Mouse (Mus musculus): ENCODE measurements around the gene Snrpd3.
"Not testable (repeated sequence)": the region's sequence is repeated elsewhere in the genome, so short reads cannot be mapped to it uniquely, and the experiment has no call there.

Gene Snrpd3

DNA sequence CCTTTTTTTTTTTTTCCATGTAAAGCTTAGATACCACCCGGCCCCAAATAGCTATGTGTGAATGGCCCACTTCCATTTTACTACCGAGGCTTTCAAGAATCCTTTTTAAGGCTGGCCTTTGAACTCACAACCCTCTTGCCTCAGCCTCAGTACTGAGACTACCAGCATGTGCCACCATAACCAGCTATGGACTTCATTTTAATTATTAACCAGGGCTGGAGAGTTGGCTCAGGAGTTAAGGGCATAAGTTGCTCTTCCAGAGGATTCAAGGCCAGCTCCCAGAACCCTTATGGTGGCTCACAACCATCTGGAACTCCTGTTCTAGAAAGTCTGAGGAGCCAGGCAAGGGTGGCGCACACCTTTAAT, 12.2 kb upstream of the Snrpd3 start:
- no peak overlapping the region for H3K4me3 ChIP-seq (replicated peaks; ENCODE audit: low read length)
- no peaks in the 10 kb centered on the region for H3K9me3 ChIP-seq (ENCODE audit: low read length)
- H3K36me3 ChIP-seq (ENCODE audit: insufficient read depth, low read length), result peaks cover 30% of the 10 kb centered on the region
- H3K27me3 ChIP-seq (ENCODE audit: insufficient read depth, low read length), result no peaks in the 10 kb centered on the region
- TF ChIP-seq NANOG (IDR thresholded peaks at IDR 0.05; ENCODE audit: borderline replicate concordance, low read length) (no peak), CTCF (conservative IDR thresholded peaks at IDR 0.05; ENCODE audit: low read length) (no peak), POU5F1 (IDR thresholded peaks at IDR 0.05; ENCODE audit: borderline replicate concordance, low read length) (no peak)
- peaks cover 7% of the 10 kb centered on the region for H3K4me1 ChIP-seq (replicated peaks; ENCODE audit: low read depth, low read length)

DNA sequence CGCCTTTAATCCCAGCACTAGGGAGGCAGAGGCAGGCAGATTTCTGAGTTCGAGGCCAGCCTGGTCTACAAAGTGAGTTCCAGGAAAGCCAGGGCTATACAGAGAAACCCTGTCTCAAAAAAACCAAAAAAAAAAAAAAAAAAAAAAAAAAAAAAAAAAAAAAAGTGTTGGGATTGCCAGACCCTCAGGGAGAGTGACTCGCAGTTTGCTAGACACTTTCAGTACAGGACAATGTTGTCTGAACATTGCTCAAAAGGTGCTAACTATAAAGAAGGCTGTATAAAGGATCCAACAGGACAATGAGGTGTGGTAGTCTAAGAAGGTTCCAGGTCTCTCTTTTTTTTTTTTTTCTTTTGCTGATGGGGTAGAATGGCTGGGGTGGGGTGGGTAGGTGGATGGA, 11.4 kb upstream of the Snrpd3 start:
- H3K4me3 ChIP-seq (replicated peaks; ENCODE audit: low read length); H3K9me3 ChIP-seq (ENCODE audit: low read length); H3K27me3 ChIP-seq (ENCODE audit: insufficient read depth, low read length); H3K4me1 ChIP-seq (replicated peaks; ENCODE audit: low read depth, low read length): not testable (repeated sequence)
- H3K36me3 ChIP-seq (ENCODE audit: insufficient read depth, low read length), result peaks cover 38% of the 10 kb centered on the region

DNA sequence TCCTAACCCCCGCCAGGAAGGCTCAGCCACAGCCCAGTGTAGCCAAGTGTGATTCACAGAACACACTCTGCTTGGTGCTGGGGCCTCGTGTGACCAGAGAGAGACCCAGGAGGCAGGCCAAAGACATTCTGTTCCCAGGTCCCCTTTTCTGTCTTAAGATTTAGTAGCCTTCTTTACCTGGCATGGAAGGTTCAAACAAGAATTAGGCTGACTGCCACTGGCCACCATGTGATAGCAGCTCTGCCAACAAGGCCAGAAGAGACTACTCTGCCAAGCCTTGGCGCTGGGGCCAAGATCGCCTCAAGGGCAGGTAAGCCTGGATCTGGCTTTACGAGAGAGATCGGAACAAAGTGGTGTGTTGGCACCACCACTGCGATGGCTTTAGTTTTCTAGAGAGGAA, 6.9 kb upstream of the Snrpd3 start:
- no peaks in the 10 kb centered on the region for H3K27me3 ChIP-seq (ENCODE audit: insufficient read depth, low read length)
- H3K4me3 ChIP-seq (replicated peaks; ENCODE audit: low read length), result no peak overlapping the region
- peaks cover 53% of the 10 kb centered on the region for H3K36me3 ChIP-seq (ENCODE audit: insufficient read depth, low read length)
- no peak for TF ChIP-seq CTCF (conservative IDR thresholded peaks at IDR 0.05; ENCODE audit: low read length)
- no peak for TF ChIP-seq NANOG (IDR thresholded peaks at IDR 0.05; ENCODE audit: borderline replicate concordance, low read length)
- no peak for TF ChIP-seq POU5F1 (IDR thresholded peaks at IDR 0.05; ENCODE audit: borderline replicate concordance, low read length)
- no peaks in the 10 kb centered on the region for H3K9me3 ChIP-seq (ENCODE audit: low read length)
- peaks cover 20% of the 10 kb centered on the region for H3K4me1 ChIP-seq (replicated peaks; ENCODE audit: low read depth, low read length)

GRCm38 (mm10) chr10:75511060-75511459, 6.3 kb upstream of the Snrpd3 start:
- peaks cover 24% of the 10 kb centered on the region for H3K4me1 ChIP-seq (replicated peaks; ENCODE audit: low read depth, low read length)
- TF ChIP-seq NANOG (IDR thresholded peaks at IDR 0.05; ENCODE audit: borderline replicate concordance, low read length) (no peak), CTCF (conservative IDR thresholded peaks at IDR 0.05; ENCODE audit: low read length) (no peak), POU5F1 (IDR thresholded peaks at IDR 0.05; ENCODE audit: borderline replicate concordance, low read length) (no peak)

DNA sequence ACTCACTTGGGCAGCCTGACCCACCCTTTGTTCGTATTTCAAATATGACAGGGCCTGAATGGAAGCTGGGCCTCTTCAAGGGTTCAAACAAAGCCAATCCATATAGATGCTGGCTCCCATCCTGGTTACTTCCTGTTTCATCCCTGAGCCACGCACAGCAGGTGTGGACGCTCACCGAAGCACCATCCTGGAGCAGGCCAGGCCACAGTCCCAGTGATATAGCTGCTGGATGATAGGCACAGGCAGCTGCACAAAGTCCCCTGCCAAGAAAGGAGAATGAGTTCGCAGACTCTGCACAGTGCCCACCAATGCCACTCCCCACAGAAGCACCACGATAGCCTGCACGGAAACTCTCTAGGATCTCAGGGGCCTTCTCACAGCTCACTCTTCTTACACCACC, 5.5 kb upstream of the Snrpd3 start:
- Histone ChIP-seq H3K36me3 (ENCODE audit: insufficient read depth, low read length) (peaks cover 53% of the 10 kb centered on the region), H3K4me1 (replicated peaks; ENCODE audit: low read depth, low read length) (peaks cover 32% of the 10 kb centered on the region), H3K9me3 (ENCODE audit: low read length) (no peaks in the 10 kb centered on the region), H3K4me3 (replicated peaks; ENCODE audit: low read length) (no peak overlapping the region), H3K27me3 (ENCODE audit: insufficient read depth, low read length) (0 out of 2 replicates have a peak, but pooled peaks cover 4% of the 10 kb centered on the region)
- TF ChIP-seq NANOG (IDR thresholded peaks at IDR 0.05; ENCODE audit: borderline replicate concordance, low read length), result no peak
- TF ChIP-seq POU5F1 (IDR thresholded peaks at IDR 0.05; ENCODE audit: borderline replicate concordance, low read length), result no peak
- TF ChIP-seq CTCF (conservative IDR thresholded peaks at IDR 0.05; ENCODE audit: low read length), result no peak

More at GRCm38 (mm10) chr10:75511060-75511459, 6.3 kb upstream of the Snrpd3 start:
- H3K36me3 ChIP-seq (ENCODE audit: insufficient read depth, low read length), result peaks cover 53% of the 10 kb centered on the region
- H3K4me3 ChIP-seq (replicated peaks; ENCODE audit: low read length), result peak overlapping the region; percentile 32; the same call in 1 of the 2 replicates
- H3K9me3 ChIP-seq (ENCODE audit: low read length), result no peaks in the 10 kb centered on the region
- H3K27me3 ChIP-seq (ENCODE audit: insufficient read depth, low read length), result 0 out of 2 replicates have a peak, but pooled peaks cover 4% of the 10 kb centered on the region

DNA sequence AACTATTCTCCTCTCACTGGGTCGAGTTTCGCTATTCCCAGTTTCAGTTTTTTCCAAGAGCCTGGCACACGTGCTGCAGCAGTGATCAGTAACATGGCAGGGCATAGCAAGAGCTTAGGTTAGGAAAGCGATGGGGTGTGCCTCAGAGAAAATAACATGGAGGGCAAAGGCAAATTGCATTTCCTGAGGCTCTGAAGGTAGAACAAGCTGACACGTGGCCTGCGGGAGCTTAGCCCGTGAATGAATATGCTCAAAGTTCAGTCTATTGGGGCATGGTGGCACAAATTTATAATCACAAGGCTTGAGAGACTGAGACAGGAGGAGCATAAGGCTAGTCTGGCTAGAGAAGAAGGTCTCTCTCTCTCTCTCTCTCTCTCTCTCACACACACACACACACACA, 4.6 kb upstream of the Snrpd3 start:
- H3K27me3 ChIP-seq (ENCODE audit: insufficient read depth, low read length), result 0 out of 2 replicates have a peak, but pooled peaks cover 4% of the 10 kb centered on the region
- TF ChIP-seq NANOG (IDR thresholded peaks at IDR 0.05; ENCODE audit: borderline replicate concordance, low read length) (no peak), CTCF (conservative IDR thresholded peaks at IDR 0.05; ENCODE audit: low read length) (no peak), POU5F1 (IDR thresholded peaks at IDR 0.05; ENCODE audit: borderline replicate concordance, low read length) (no peak)
- no peak overlapping the region for H3K4me3 ChIP-seq (replicated peaks; ENCODE audit: low read length)
- H3K4me1 ChIP-seq (replicated peaks; ENCODE audit: low read depth, low read length), result peaks cover 32% of the 10 kb centered on the region
- H3K36me3 ChIP-seq (ENCODE audit: insufficient read depth, low read length), result peaks cover 46% of the 10 kb centered on the region
- H3K9me3 ChIP-seq (ENCODE audit: low read length), result no peaks in the 10 kb centered on the region

DNA sequence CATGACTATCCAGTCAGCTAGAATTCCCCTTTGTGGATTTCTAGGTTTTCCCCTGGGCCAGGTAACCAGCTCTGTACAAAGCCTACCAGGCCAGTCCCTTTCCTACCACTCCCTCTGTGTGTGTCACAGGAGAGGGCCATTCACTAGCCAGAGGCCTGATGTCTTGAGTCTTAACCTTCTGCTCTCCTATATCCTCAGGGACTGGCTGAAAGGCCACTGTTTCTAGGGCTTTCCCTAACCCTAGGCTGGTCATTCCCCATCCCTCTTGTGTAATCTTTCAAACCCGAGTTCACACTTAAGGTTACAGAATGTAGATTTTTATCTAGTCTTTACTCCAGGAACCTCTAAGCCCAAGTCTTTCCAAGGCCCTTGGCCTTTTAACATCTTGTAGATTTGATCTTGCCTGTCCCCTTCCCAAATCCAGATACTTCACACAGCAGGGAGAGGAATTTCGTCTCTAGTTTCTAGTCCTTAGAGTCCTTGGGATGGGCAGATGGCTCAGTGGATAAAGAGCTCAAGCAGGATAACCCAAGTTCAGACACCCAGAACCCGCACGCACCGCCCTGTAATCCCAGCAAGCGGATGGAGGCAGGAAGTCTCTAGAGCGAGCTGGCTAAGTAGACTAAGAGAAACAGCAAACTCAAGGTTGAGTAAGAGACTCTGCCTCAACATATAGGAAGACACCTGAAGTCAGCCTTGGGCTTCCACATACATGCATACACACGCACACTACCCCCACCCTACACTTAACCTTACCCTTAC, 3.9 kb upstream of the Snrpd3 start:
- Histone ChIP-seq H3K4me1 (replicated peaks; ENCODE audit: low read depth, low read length) (peaks cover 33% of the 10 kb centered on the region), H3K9me3 (ENCODE audit: low read length) (no peaks in the 10 kb centered on the region), H3K27me3 (ENCODE audit: insufficient read depth, low read length) (0 out of 2 replicates have a peak, but pooled peaks cover 4% of the 10 kb centered on the region), H3K36me3 (ENCODE audit: insufficient read depth, low read length) (peaks cover 39% of the 10 kb centered on the region), H3K4me3 (replicated peaks; ENCODE audit: low read length) (no peak overlapping the region)
- TF ChIP-seq POU5F1 (IDR thresholded peaks at IDR 0.05; ENCODE audit: borderline replicate concordance, low read length) (no peak), CTCF (conservative IDR thresholded peaks at IDR 0.05; ENCODE audit: low read length) (no peak), NANOG (IDR thresholded peaks at IDR 0.05; ENCODE audit: borderline replicate concordance, low read length) (no peak)

DNA sequence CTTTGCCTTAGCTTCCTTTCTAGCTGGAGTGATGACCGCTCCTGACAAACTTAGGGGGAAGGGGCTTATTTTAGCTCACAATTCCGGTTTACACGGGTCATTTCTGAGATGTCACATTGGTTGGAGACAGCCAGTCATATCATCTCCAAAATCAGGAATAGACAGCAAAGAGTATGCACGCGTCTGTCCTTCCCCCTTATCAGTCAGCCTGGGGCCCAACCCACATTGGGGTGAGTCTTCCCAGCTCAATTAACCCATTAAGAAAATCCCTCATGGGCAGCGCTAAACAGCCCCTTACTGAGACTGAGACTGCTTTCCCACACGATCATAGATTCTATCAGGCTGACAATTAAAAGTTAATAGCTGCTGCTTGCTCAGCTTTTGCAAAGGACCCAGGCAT, 3.0 kb upstream of the Snrpd3 start:
- peaks cover 42% of the 10 kb centered on the region for H3K4me1 ChIP-seq (replicated peaks; ENCODE audit: low read depth, low read length)
- no peak overlapping the region for H3K4me3 ChIP-seq (replicated peaks; ENCODE audit: low read length)
- TF ChIP-seq NANOG (IDR thresholded peaks at IDR 0.05; ENCODE audit: borderline replicate concordance, low read length), result no peak
- no peak for TF ChIP-seq CTCF (conservative IDR thresholded peaks at IDR 0.05; ENCODE audit: low read length)
- TF ChIP-seq POU5F1 (IDR thresholded peaks at IDR 0.05; ENCODE audit: borderline replicate concordance, low read length), result no peak
- H3K9me3 ChIP-seq (ENCODE audit: low read length), result no peaks in the 10 kb centered on the region
- 0 out of 2 replicates have a peak, but pooled peaks cover 4% of the 10 kb centered on the region for H3K27me3 ChIP-seq (ENCODE audit: insufficient read depth, low read length)
- H3K36me3 ChIP-seq (ENCODE audit: insufficient read depth, low read length), result peaks cover 36% of the 10 kb centered on the region
